Mouse (Mus musculus) hematopoietic stem cell, adult 5-6 weeks (primary cell): ENCODE measurements around the gene Mrpl33. TPM values are rescaled to one million over a fixed set of nuclear protein-coding genes. Genes with fewer than 3 reads are reported as not detected.

Experiments used
- ATAC-seq, 2 experiments: fragments of 125-278 bp in 1 of 2; replicated peaks in 1 of 2; 2 replicates each; pipeline ENCODE4 v1.8.0; 2016 to 2017; ENCODE audit warnings: inconsistent platforms in 2 of 2, mild to moderate bottlenecking in 2 of 2, moderate number of reproducible peaks in 2 of 2, low read depth in 1 of 2, moderate TSS enrichment in 1 of 2; ENCODE audit not compliant: low FRiP score in 2 of 2, poor library complexity in 2 of 2, severe bottlenecking in 2 of 2, insufficient read depth in 1 of 2, low TSS enrichment in 1 of 2
- total RNA-seq: library from RNA; stranded (forward); fragments of 172-1452, 232-1000 nt; gene quantifications from 2 replicates; pipeline ENCODE4 v1.2.3, GENCODE M21; 2017

Mrpl33 gene
- 92.9 and 149 TPM in 2 replicates for total RNA-seq

DNA sequence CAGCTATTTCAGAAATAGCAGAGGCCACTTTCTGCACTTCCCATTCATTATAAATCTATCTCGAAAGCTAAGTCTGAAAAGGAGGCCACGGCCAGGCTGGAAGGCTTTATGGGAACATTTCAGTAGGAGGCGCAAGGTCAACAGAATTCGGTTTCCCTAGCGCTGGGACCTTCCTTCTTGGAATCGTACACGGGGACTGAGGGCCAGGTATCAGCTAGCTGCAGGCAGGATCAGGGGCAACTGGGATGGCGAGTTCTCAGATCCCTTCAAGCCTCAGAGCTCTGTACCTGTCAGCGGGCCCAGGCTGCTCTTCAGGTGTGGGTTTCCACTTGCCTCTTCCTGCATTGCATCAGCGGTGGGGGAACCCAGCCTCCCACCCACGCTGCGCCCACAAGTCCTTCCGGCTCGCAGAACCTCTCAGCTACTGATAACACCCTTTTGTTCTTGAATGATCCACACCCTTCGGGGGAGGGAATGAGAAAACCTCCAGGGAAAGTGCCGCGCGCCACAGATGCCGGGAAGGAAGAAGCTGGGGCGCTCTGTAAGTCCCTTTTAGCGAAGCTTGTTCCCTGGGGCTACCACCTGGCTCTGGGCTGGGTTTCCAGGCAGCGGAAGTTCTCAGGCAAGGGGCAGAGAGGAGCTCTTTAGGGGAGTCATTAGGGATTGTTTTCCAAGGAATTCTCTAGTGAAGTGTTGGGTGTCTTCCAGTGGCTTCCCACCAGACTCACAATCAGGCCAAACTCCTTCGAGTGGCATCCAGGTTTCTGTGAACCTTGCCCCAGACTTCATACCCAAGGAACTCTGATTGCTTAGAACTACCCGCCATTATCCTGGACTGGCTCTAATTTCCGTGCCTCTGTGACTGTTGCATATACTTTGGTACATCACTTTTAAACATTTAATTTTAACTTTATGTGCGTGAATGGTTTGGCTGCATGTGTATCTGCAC lies at the start of gene Mrpl33:
TSS of gene Mrpl33 (plus strand) at position 455 of the 949 bp plus-strand sequence.
- ATAC-seq = peak; percentile 38 to 65

DNA sequence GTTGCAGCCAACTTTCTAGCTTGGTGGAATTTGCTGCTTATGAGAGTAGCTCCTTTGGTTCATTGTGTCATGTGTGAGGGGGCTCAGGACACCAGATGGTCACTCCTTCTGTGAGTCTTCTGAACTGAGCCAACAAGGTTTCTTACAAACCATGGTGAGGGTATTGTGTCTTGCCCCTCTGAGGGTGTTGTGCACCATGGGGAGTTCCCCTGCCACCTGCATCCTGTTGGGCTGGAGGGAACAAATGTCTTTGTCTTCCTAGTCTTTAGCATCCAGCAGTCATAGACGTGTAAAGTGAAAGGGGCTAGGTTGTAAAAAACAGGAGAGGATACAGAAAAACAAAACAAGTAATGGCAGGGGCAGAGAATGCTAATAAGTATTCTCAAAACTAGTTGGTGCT lies 37.3 kb upstream of the Mrpl33 start:
- ATAC-seq = no peak

DNA sequence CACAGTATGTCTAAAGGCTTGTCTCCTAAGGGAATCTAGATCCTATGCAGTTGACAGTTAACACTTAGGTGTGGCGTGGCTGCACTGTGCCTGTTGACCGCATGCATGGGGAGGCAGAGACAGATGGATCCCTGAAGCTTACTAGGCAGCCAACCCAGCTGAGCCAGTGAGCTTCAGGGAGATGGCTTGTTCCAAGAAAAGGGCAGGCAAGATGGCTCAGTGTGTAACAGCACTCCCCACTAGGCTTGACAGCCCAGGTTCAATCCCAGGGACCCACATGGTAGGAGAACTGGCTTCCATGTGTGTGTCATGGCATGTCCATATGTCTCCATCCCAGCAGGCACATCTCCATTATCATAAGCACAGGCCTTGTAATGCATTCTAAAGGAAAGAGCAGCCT lies 36.4 kb upstream of the Mrpl33 start:
- no peak for ATAC-seq

DNA sequence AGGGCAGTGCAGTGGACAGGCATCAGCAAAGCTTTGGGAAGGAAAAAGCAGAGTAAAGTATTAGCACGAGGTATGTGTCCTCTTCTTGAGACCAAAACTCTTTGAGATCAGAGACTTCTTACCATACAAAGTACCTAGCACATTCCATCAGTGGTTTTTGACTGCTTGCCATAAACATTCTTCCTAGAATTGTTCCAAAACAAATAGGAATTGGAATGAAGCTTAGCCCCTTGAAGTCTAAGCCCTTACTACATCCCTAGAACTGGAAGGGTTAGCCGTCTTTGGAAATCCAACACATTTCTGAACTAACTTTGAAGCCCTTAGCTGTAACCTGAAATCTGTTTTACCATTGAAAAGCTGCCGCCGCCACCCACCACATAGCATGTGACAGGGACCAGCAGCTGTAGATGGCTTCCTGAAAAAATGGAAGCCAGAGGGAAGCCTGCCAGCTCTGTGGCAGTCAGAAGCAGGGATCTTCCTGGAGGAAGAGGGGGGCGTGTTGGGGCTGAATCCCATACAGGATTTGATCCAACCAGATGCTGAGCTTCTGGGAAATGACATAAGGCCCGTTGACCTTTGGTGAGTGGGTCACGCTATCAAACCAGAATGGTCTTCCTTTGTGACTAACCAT lies 34.6 kb upstream of the Mrpl33 start:
- no peak for ATAC-seq

DNA sequence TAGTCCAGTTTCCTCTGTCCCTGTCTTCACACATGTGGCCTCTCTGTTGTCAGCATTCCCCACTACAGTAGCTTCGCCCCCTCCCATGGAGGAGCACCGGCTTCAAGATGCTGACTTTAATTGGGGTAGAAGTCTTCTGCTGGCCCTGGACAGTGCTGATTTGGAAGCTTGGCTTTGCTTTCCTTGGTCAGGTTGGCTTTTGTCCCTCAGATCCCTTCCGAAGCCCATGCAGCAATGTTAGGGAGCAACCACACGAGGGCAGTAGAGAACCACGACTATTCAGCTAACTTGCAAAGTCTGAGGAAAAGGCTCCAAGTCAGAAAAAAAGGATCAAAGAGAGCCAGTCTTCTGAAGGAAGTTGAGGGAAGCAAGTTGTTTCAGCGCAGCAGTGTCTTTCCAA lies 33.2 kb upstream of the Mrpl33 start:
- peak; percentile 49 to 76; a peak in 2 of 4 replicates for ATAC-seq

DNA sequence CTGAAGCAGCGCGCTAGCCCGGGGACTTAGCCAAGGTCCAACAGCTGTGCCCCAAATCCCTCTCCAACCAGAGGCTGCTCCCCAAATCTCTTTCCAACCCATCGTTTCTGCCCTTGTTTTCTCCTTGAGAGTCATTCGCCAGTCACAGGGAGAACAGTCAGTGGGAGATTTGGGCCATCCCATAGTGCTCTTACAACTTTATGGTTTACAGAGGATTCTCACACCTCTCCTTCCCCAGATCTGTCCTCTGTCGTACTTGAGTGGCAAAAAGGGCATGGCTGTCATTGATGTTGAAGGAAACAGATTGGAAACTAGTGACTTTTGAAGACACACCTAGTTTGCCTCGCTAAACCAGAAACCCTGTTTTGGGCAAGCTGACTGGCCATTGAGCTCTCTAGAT lies 32.8 kb upstream of the Mrpl33 start:
- ATAC-seq = no peak

DNA sequence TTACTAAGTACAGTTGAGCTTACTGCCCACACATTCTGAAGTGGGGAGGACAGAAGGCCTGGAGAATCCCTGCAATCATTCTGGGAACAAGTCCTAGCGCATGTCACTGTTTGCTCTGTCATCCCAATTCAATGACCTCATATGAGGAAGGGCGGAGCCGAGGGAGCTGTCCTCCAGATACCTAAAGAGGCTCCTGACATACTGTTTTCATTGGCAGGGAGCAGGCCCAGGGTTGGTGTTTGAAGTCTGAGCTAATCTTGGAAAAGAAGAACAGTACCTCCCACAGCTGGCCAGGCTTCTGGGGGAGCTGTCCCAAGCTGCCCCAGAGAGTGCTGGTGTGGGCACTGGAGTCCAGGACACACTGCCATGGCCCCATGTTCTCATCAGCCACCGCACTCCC lies 31.8 kb upstream of the Mrpl33 start:
- ATAC-seq = no peak

DNA sequence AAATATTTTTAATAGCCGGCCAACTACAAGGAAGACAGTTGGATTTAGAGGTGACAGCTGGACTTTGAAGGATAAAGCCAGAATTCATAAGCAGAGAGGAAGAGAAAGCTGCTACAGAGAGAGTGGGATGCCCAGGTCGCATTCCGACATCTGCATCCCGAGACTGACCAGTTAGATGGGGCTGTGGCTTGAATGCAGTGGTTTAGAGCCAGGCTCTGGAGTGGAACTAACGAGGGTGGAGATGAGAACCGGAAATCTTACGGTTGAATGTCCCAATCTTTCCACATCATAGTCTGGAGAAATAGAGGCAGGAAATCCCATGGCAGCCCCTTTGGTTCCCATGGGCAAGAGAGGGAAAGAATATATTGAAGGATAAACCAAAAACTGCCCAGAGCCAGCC lies 30.7 kb upstream of the Mrpl33 start:
- ATAC-seq = no peak

DNA sequence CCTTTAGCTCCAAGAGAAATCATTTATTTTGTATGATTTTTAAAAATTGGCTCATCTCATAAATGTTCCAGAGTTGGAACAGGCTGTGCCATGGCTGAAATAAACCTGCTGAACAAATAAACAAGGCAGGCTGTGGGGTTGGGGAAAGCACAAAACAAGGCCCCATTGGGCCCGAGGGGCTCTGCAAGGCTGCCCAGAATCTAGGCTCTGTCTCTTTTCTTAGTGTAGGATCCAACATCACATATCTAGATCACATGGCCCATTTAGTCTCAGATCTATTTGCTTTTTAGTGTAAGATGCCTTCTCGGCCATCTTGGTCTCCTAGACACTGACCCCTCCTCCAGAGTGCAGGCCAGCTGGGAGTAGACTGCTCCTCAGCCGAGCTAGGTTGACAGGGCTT lies 30.3 kb upstream of the Mrpl33 start:
- no peak for ATAC-seq

DNA sequence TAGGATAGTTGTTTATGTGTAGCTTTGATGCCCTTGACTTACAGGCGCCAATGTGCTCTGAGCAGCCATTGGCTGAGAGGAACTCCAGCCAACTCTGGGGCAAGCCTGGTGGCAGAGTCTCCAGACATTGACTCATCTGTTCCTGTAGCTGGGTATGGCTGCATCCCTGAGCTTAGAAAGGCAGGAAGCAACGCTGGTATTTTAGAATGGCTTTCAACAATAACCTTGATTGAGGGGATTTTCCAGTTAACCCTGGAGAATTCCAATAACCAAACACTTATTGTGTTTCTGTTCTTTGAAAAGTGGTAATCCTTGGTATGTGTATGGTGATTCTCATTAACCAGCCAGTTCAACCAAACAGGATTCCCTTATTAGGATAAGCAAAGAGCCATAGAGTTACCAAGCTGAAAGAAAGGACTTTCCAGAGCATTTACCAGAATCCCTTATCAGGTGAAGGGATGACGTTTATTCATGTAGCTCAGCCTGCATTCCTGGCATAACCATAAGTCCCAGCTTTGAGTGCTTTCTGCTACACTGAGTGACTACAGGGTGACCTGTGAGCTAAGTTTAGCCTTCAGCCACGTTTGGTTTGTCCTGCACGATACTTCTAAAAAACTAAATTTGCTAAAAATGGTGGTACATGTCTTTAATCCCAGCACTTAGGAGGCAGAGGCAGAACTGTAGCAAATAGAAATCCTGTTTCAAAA lies 28.6 kb upstream of the Mrpl33 start:
- ATAC-seq = no peak

DNA sequence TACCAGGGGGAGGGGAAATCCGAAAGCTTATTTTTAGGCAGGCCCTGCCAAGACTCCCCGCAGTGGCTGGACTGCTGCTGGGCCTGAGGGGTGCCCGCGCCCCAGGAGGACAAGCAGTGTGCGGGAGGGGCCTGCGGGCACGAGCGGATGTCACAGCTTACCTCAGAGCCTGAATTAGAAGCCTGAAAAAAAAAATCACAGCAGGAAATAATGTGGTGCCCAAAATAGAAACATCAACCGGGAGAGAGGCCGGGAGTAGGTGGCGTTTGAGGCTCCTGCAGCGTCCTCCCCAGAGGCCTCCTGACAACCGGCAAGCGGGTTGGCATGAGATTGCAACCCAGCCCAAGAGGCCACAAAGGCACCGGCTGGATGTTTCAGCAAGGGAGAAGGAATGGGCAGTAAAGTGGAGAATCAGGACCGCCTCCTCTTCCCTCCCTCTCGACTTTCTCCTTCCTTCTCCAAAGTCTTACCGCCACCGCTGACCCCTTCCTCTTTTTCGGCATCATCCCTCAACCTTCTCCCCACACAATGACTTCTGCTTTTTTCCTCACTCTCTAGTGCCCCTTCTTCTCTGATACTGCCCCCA lies 25.6 kb upstream of the Mrpl33 start:
- ATAC-seq = peak; percentile 85 to 92

DNA sequence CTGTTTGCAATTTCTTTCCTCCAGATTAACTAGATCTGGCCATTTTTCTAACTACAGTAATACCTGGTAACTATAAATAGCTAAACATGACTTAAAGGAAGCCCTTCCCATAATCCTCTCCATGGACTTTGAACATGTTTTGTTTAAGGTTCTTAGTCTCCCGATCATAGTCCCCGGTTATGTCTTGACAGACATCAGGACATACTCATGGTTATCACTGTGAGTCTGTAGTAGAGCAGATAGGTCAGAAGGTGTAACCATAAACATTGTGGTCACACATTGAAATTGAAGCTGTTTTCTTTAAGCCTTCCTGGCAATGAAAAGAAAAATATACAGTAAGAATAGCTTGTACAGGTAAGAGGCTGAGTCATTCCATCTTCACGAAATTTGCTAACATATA lies 23.0 kb upstream of the Mrpl33 start:
- ATAC-seq = no peak

DNA sequence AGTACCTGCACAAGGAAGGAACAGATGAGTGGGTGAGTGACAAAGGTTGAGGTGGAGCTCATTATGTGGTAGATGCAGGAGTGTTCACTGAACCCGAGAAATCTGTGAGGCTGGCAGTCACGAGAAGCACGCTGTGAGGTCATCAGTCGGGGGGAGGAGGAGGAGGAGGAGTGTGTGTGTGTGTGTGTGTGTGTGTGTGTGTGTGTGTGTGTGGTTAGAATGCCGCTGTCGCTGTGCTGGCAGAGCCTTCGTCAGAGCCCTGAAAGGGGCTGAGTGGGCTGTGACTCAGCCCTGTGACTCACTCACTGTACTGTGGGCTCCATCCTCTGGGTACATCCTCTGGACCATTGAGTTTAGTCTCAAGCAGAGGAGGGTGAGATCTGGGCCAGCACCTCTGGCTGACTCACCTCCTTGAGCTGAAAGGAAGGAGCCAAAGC lies 20.2 kb upstream of the Mrpl33 start:
- 0 out of 4 replicates have a peak, but pooled peaks of 1 of the 2 experiments have one; percentile 42 for ATAC-seq

DNA sequence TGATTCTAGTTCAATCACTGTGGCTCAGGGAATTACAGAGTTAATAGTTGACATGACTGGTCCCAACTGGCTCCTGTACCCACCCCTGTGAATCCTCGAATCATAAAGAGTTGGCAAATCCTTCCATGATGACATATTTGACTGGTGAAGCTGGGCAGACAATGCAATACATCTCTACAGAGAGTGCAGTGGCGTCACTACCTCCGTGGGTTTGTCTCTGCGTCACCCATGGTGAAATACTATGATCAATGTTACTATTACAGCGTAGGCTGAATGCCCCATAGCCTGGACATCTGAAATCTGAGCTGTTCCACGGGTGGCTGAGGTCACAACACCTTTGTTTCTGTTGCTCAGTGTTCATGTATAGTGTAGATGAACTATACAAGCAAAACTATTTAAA lies 15.5 kb upstream of the Mrpl33 start:
- peak in 1 of 2 experiments; percentile 38; a peak in 1 of 4 replicates for ATAC-seq

DNA sequence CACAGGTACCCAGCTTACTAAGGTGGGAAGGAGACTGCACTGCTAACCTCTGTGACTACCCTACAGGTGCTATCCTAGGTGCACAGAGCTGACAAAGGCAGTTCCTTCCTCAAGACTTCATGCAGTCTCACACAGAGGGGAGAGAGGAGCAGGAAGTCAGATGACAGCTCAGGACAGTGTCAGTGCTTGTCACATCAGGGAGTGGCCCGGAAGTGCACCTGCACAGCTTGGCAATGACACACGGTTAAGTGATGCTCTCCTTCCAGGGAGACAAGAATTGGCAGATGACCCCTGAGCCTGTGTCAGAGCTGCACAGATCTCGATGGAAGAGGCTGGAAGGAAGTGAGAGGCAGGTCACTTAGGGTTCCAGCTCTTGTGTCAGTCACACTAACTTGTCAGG lies 14.8 kb upstream of the Mrpl33 start:
- peak in 1 of 2 experiments; percentile 14; a peak in 1 of 4 replicates for ATAC-seq

DNA sequence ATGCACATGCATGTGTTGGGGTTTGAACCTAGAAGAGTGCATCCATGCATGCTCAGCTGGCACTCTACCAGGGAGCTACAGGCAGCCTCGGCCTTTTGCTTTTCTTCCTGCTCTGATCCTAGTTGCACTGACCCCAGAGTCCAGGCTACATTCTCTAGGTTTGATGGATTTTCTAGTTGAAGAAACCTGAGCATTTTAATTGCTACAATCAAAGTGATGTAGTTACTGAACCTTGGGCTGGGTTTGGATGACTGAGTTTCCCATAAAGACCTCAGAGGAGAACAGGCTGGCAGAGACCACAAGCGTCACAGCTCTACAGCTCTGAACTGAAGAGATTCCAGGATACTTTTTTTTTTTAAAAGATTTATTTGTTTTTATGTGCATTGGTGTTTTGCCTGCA lies 13.5 kb upstream of the Mrpl33 start:
- ATAC-seq = no peak

DNA sequence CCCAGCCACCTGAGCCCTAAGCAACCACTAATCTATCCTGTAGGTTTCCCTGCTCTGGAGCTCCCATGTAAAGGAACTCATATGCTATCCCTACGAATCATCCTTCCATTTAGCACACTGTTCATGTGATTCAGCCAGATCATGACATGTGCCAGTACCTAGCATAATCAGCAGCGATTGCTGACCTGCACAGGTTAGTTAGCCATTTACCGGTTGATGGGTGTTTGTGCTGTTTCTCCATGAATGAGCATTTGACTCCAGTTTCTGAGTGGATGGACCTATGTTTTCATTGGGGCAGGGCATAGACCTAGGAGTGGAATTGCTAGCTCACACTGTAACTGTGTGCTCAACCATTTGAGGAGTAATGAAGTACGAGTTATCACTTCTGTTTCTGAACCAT lies 11.2 kb upstream of the Mrpl33 start:
- no peak for ATAC-seq

DNA sequence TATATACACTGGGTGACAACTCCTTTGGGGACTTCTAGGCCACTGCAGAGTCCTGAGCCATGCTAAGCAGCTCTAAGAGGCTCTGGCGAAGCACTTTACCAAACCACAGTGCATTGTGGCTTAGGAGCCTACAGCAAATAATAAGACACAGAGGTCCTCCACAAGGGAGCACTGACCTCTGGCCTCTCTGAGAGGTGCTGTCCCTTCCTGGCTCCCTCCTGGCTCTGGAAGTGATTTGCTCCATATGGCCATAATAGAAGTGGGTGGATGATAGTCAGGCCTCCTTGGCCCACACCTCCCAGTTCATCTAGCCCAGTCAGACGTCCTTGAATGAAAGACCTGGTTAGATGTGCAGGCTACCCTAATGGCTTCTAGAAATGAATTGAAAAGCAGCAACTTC lies 8.7 kb upstream of the Mrpl33 start:
- ATAC-seq = no peak
